Mouse (Mus musculus) kidney, postnatal 0 days (tissue): ENCODE measurements around the gene Atmin. TPM values are rescaled to one million over a fixed set of nuclear protein-coding genes. Genes with fewer than 3 reads are reported as not detected.

Source experiments
- ATAC-seq: fragments of 200-750 bp; cut with Nextera tagmentation; replicated peaks from 2 replicates; pipeline ENCODE4 v1.8.0; 2017; ENCODE audit warnings: low read depth, moderate number of reproducible peaks, moderate TSS enrichment, moderate library complexity; ENCODE audit not compliant: low FRiP score
- DNase-seq: peaks from one replicate; pipeline ENCODE4 v3.0.0-alpha.2; 2016; ENCODE audit warnings: low spot score
- H3K27ac ChIP-seq: fragments of 300-500 bp; sonication (generic); 2 replicates; pipeline ENCODE4 v1.5.1; 2014; ENCODE audit warnings: mild to moderate bottlenecking
- H3K27me3 ChIP-seq: fragments of 300-500 bp; sonication (generic); 2 replicates; pipeline ENCODE4 v1.6.1; 2014; ENCODE audit warnings: low read length, mixed read lengths; ENCODE audit not compliant: insufficient read depth
- H3K36me3 ChIP-seq: fragments of 300-500 bp; sonication (generic); 2 replicates; pipeline ENCODE4 v1.6.1; 2014; ENCODE audit warnings: low read length, mixed read lengths; ENCODE audit not compliant: insufficient read depth
- H3K4me1 ChIP-seq: fragments of 300-500 bp; sonication (generic); replicated peaks from 2 replicates; pipeline ENCODE4 v1.6.1; 2014; ENCODE audit warnings: antibody characterized with exemption, low read length, mixed read lengths; ENCODE audit not compliant: insufficient read depth
- H3K4me2 ChIP-seq: fragments of 300-500 bp; sonication (generic); 2 replicates; pipeline ENCODE4 v1.6.1; 2014; ENCODE audit warnings: mild to moderate bottlenecking, low read length, moderate library complexity, mixed read lengths
- H3K4me3 ChIP-seq: fragments of 300-500 bp; sonication (generic); replicated peaks from 2 replicates; pipeline ENCODE4 v1.5.1; 2014; ENCODE audit warnings: low read depth, low read length
- H3K9ac ChIP-seq: fragments of 300-500 bp; sonication (generic); 2 replicates; pipeline ENCODE4 v1.6.1; 2014; ENCODE audit warnings: low read depth, low read length
- H3K9me3 ChIP-seq: fragments of 300-500 bp; sonication (generic); replicated peaks from 2 replicates; pipeline ENCODE4 v1.6.1; 2016; ENCODE audit warnings: low read length, inconsistent platforms, mixed read lengths
- CTCF ChIP-seq: IDR thresholded peaks from 2 replicates; pipeline ENCODE4 v1.5.1; 2016; ENCODE audit warnings: antibody characterized with exemption, low read depth, mild to moderate bottlenecking, moderate library complexity
- WGBS: fragments of 180-500 bp; shearing (Covaris S2); extraction: QIAGEN DNeasy Blood & Tissue Kit; methylation state at CpG from one replicate; pipeline ENCODE4 v1.1.7; 2014; 5-methylcytosine and 5-hydroxymethylcytosine counted together
- polyA plus RNA-seq: library from polyadenylated mRNA; unstranded; fragments of >200 nt; fragmentation: Nextera tagmentation; extraction: Ambion mirVana; gene quantifications from 2 replicates; pipeline ENCODE4 v1.2.1, GENCODE M21; 2015

Gene Atmin
- polyA plus RNA-seq: 9.7 and 10.3 TPM in 2 replicates

DNA sequence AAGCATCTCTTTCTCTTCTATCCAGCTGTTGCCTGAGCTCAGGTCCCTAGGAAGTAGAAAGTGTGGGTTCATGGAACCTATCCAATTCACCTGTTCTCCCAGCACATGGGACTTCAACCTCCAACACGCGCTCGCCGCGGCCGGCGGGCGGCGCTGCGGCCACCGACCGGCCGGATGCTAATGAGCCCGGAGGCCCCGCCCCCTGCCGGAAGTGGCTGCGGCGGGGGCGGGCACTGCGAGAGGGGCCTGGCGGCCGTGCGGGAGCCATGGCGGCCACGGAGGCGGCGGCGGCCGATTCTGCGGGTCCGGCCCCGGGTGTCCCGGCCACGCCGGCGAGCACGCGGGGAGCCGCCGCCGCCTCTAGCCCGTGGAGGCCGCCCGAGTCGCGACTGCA is at the start of gene Atmin:
Gene Atmin (plus strand): TSS at position 233 of the 394 bp plus-strand sequence.
- Histone ChIP-seq H3K4me3 (peak within 1 kb of the TSS; percentile 99), H3K27me3 (no peaks in the 10 kb centered on the region), H3K4me2 (peak within 1 kb of the TSS; percentile 97), H3K9me3 (no peaks in the 10 kb centered on the region), H3K36me3 (no peaks in the 10 kb centered on the region), H3K9ac (peak within 1 kb of the TSS; percentile 91), H3K4me1 (peaks cover 10% of the 10 kb centered on the region; the same call in 1 of the 2 replicates), H3K27ac (peak within 1 kb of the TSS; percentile 72)
- peak; percentile 71 for TF ChIP-seq CTCF
- peak; percentile 88 for ATAC-seq
- WGBS: under 1% methylated on average over 46 of the region's 46 CpGs
- DNase-seq: peak; percentile 92

DNA sequence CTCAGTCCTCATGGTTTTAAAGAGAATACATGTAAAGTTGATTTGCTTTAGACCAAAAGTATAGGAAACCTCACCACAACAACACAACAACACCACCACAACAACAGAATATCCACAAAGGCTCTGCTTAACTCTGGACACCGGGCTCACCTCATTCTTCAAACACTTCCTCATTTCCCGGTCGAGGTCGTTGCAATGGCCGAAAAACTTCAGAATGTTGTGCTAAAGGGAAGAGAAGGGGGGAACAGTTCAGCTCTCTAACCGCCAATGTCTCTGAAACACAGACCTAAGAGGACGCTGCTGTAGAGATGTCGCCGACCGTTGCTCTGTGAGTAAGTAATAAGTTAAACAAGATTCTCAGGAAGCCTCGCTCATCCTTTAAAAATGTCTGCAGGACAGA is 49.3 kb upstream of the Atmin start:
- H3K9me3 ChIP-seq: no peaks in the 10 kb centered on the region; the same call in 1 of the 2 replicates
- H3K27ac ChIP-seq: no peak overlapping the region
- peaks cover 8% of the 10 kb centered on the region; the same call in 1 of the 2 replicates for H3K36me3 ChIP-seq
- H3K4me3 ChIP-seq: no peak overlapping the region
- no peaks in the 10 kb centered on the region for H3K27me3 ChIP-seq
- DNase-seq (no peak), ATAC-seq (no peak)
- no peaks in the 10 kb centered on the region for H3K4me1 ChIP-seq
- WGBS: 81% methylated on average over 11 of the region's 11 CpGs
- TF ChIP-seq CTCF: no peak
- H3K4me2 ChIP-seq: no peak overlapping the region
- H3K9ac ChIP-seq: no peak overlapping the region

DNA sequence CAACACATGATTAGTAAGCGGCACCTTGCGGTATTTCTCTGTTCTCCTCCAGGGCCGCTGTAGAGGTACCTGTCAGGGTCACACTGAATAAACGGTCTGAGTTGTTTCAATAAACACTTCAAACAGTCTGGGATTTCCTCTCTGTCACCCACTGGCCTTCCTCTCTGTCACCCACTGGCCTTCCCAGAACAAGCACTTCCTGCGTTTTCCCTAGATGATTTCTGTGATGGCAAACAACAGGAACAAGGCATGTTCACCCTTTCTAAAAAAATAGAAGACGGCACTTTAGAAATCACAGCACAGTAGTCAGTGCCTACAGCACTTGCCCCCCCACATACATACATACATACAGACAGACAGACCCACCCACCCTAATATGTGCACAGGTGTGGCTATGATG is 47.7 kb upstream of the Atmin start:
- Histone ChIP-seq H3K9me3 (no peaks in the 10 kb centered on the region; the same call in 1 of the 2 replicates), H3K27me3 (no peaks in the 10 kb centered on the region), H3K36me3 (0 out of 2 replicates have a peak, but pooled peaks cover 3% of the 10 kb centered on the region), H3K4me1 (no peaks in the 10 kb centered on the region), H3K4me3 (no peak overlapping the region), H3K27ac (no peak overlapping the region), H3K9ac (no peak overlapping the region), H3K4me2 (no peak overlapping the region)
- ATAC-seq (no peak), DNase-seq (no peak)
- no peak for TF ChIP-seq CTCF
- WGBS: 77% methylated on average over 6 of the region's 6 CpGs

DNA sequence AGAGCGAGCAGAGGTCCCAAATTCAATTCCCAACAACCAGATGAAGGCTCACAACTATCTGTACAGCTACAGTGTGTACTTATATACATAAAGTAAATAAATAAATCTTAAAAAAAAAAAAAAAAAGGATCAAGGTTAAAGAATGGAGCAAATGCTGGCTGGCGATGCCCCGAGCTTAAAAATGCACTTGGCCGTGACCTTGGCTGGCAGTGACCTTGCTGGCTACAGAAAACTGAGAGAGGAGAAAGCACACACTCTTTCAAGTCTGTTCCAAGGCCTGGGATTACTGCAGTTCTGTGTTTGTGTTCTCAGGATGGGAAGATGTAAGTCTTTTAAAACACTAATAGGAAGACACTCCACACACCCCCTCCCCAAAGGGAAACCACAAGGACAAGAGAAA is 38.5 kb upstream of the Atmin start:
- TF ChIP-seq CTCF: no peak
- no peak for DNase-seq
- H3K36me3 ChIP-seq: 0 out of 2 replicates have a peak, but pooled peaks cover 4% of the 10 kb centered on the region
- H3K4me1 ChIP-seq: no peaks in the 10 kb centered on the region
- H3K9me3 ChIP-seq: no peaks in the 10 kb centered on the region; the same call in 1 of the 2 replicates
- no peak overlapping the region for H3K9ac ChIP-seq
- no peak overlapping the region for H3K27ac ChIP-seq
- WGBS: 89% methylated on average over 4 of the region's 4 CpGs
- ATAC-seq: no peak
- H3K4me3 ChIP-seq: no peak overlapping the region
- no peak overlapping the region for H3K4me2 ChIP-seq
- H3K27me3 ChIP-seq: no peaks in the 10 kb centered on the region

DNA sequence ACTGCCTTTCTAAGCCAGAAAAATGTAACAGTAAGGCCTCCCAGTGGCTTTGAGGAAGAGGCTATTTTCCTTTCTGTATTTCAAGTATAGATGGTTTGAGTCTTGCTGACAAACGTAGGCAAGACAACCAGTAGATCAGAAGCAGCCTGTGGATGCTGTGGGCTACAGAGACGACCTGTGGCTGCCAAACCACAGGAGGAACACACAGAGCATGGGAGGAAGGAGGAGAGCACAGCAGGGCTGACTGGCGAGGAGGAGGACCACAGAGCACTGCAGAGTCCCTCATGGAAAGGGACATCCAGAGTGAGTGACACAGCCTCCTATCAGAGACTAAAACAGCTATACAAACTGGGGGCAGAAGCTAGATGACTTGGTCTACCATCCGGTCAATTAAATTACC is 37.9 kb upstream of the Atmin start:
- Histone ChIP-seq H3K4me1 (no peaks in the 10 kb centered on the region), H3K27ac (no peak overlapping the region), H3K4me2 (no peak overlapping the region), H3K4me3 (no peak overlapping the region), H3K9me3 (no peaks in the 10 kb centered on the region; the same call in 1 of the 2 replicates), H3K27me3 (no peaks in the 10 kb centered on the region), H3K9ac (no peak overlapping the region), H3K36me3 (0 out of 2 replicates have a peak, but pooled peaks cover 4% of the 10 kb centered on the region)
- ATAC-seq (no peak), DNase-seq (no peak)
- TF ChIP-seq CTCF: no peak
- 88% methylated on average over 4 of the region's 4 CpGs for WGBS

DNA sequence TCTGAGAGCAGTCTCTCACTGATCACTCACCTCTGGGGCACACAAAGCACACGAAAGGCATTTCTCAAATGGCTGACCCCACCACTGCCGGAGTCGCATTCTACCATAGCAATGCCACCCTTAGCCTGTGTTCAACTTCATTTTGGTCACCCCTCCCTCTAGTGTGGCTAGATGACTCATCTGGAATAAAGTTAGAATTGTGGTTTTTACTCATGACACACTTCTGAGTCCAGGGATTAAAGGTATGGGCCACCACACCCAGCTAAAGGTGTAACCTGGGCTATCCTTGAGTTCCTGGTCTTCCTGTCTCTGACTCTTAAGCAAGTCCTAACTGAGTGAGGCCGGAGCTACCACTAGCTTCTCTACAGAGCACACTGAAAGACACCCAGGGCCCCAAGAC is 37.4 kb upstream of the Atmin start:
- H3K27me3 ChIP-seq: no peaks in the 10 kb centered on the region
- no peaks in the 10 kb centered on the region for H3K4me1 ChIP-seq
- TF ChIP-seq CTCF: no peak
- H3K9me3 ChIP-seq: no peaks in the 10 kb centered on the region; the same call in 1 of the 2 replicates
- H3K4me2 ChIP-seq: no peak overlapping the region
- no peak for DNase-seq
- no peak overlapping the region for H3K27ac ChIP-seq
- H3K4me3 ChIP-seq: no peak overlapping the region
- H3K36me3 ChIP-seq: 0 out of 2 replicates have a peak, but pooled peaks cover 4% of the 10 kb centered on the region
- no peak for ATAC-seq
- WGBS: 92% methylated on average over 4 of the region's 4 CpGs
- no peak overlapping the region for H3K9ac ChIP-seq

DNA sequence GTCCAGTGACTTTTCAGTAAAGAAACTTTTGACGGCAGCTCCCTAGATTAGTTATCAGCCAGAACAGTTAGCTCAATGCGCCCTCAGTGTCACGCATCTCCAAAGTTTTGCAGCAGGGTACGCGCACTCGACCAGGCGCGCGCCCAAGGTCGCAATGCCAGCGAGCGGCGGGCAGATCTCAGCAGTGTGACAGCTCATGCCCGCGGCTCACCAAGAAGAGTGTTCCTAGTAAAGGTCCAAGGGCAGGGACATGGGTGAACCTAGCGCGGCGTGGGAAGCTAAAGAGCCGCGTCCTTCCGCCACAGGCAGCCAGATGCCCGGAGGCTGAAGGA is 22.2 kb upstream of the Atmin start:
- Histone ChIP-seq H3K9me3 (no peaks in the 10 kb centered on the region), H3K36me3 (0 out of 2 replicates have a peak, but pooled peaks cover 5% of the 10 kb centered on the region), H3K4me1 (0 out of 2 replicates have a peak, but pooled peaks cover 4% of the 10 kb centered on the region), H3K9ac (peak overlapping the region; percentile 64), H3K4me3 (peak overlapping the region; percentile 60), H3K27ac (peak overlapping the region; percentile 75), H3K4me2 (peak overlapping the region; percentile 74), H3K27me3 (no peaks in the 10 kb centered on the region)
- WGBS: under 1% methylated on average over 22 of the region's 22 CpGs
- no peak for DNase-seq
- peak; percentile 52; the same call in 1 of the 2 replicates for ATAC-seq
- TF ChIP-seq CTCF: no peak
